Mouse (Mus musculus): ENCODE results near the gene Zfp941.

Gene Zfp941

GRCm38 (mm10) chr7:140821653-140822329 is at the start of gene Zfp941:
Gene Zfp941 (minus strand): TSS chr7:140822178.
- peak in 1 of 2 experiments; percentile 40 for DNase-seq (ENCODE audit: low spot score in 2 of 2)

- DNase-seq (ENCODE audit: low spot score in 2 of 2) = no peak
Observed at GRCm38 (mm10) chr7:140864761-140865160, 42.8 kb upstream of the Zfp941 start.

GRCm38 (mm10) chr7:140860728-140861127 is 38.8 kb upstream of the Zfp941 start:
- no peak for DNase-seq (ENCODE audit: low spot score in 2 of 2)

GRCm38 (mm10) chr7:140859997-140860396 is 38.0 kb upstream of the Zfp941 start:
- no peak for DNase-seq (ENCODE audit: low spot score in 2 of 2)

GRCm38 (mm10) chr7:140858746-140859145 is 36.8 kb upstream of the Zfp941 start:
- no peak for DNase-seq (ENCODE audit: low spot score in 2 of 2)

- DNase-seq (ENCODE audit: low spot score in 2 of 2) = no peak
Observed at GRCm38 (mm10) chr7:140857550-140858505, 35.9 kb upstream of the Zfp941 start, which contains the start of gene Bet1l. Gene Bet1l (minus strand): TSS chr7:140857577.

GRCm38 (mm10) chr7:140856785-140857549 is 35.0 kb upstream of the Zfp941 start, which contains the start of gene Ric8a:
Gene Ric8a (plus strand): TSS chr7:140856957.
- peak; percentile 69 to 82 for DNase-seq (ENCODE audit: low spot score in 2 of 2)

- DNase-seq (ENCODE audit: low spot score in 2 of 2) = peak; percentile 59 to 71
Observed at GRCm38 (mm10) chr7:140855860-140856784, 34.1 kb upstream of the Zfp941 start, which contains the start of gene Gm45785. Gene Gm45785 (minus strand): TSS chr7:140856331.

- no peak for DNase-seq (ENCODE audit: low spot score in 2 of 2)
Observed at GRCm38 (mm10) chr7:140855181-140855580, 33.2 kb upstream of the Zfp941 start.

- DNase-seq (ENCODE audit: low spot score in 2 of 2) = no peak
Observed at GRCm38 (mm10) chr7:140854483-140854882, 32.5 kb upstream of the Zfp941 start.

- no peak for DNase-seq (ENCODE audit: low spot score in 2 of 2)
Observed at GRCm38 (mm10) chr7:140853386-140853785, 31.4 kb upstream of the Zfp941 start.

- no peak for DNase-seq (ENCODE audit: low spot score in 2 of 2)
Observed at GRCm38 (mm10) chr7:140851916-140852315, 29.9 kb upstream of the Zfp941 start.

GRCm38 (mm10) chr7:140848591-140848990 is 26.6 kb upstream of the Zfp941 start:
- DNase-seq (ENCODE audit: low spot score in 2 of 2) = no peak

- no peak for DNase-seq (ENCODE audit: low spot score in 2 of 2)
Observed at GRCm38 (mm10) chr7:140847755-140848580, 26.0 kb upstream of the Zfp941 start, which contains the start of gene Odf3. Gene Odf3 (plus strand): TSS chr7:140847805.

GRCm38 (mm10) chr7:140846676-140847075 is 24.7 kb upstream of the Zfp941 start:
- DNase-seq (ENCODE audit: low spot score in 2 of 2) = no peak

- DNase-seq (ENCODE audit: low spot score in 2 of 2) = no peak
Observed at GRCm38 (mm10) chr7:140845683-140846082, 23.7 kb upstream of the Zfp941 start.

GRCm38 (mm10) chr7:140844905-140845665 is 23.1 kb upstream of the Zfp941 start, which contains the start of gene Scgb1c1:
Gene Scgb1c1 (plus strand): TSS chr7:140845547.
- peak; percentile 78 to 91 for DNase-seq (ENCODE audit: low spot score in 2 of 2)

GRCm38 (mm10) chr7:140843806-140844205 is 21.8 kb upstream of the Zfp941 start:
- DNase-seq (ENCODE audit: low spot score in 2 of 2) = no peak

All from frontal cortex, postnatal 25 days (tissue).